Mouse (Mus musculus) MEL (cell line): ENCODE results near the gene Pidd1. TPM values are rescaled to one million over a fixed set of nuclear protein-coding genes. Genes with fewer than 3 reads are reported as not detected.

Experiments
- DNase-seq: peaks from one replicate; pipeline ENCODE4 v3.0.0; 2011; ENCODE audit warnings: low read depth, low spot score
- H3K27ac ChIP-seq: 2 replicates; pipeline ENCODE4 v1.5.1; 2012; ENCODE audit warnings: low read depth, mild to moderate bottlenecking, control low read depth, low read length, moderate library complexity; ENCODE audit not compliant: control insufficient read depth
- H3K27me3 ChIP-seq, 2 experiments: fragments of 150-350 bp in 1 of 2; sonication (generic) in 1 of 2; 2 replicates each; pipeline ENCODE4 v1.6.1; 2012; ENCODE audit warnings: low read length in 2 of 2, mild to moderate bottlenecking in 2 of 2, improper control_type of control experiment in 1 of 2, moderate library complexity in 1 of 2; ENCODE audit not compliant: insufficient read depth in 2 of 2, control insufficient read depth in 1 of 2
- H3K36me3 ChIP-seq, 2 experiments: 2 replicates each; pipeline ENCODE4 v1.6.1; 2012 to 2014; ENCODE audit warnings: low read length in 2 of 2, improper control_type of control experiment in 1 of 2, inconsistent platforms in 1 of 2, mild to moderate bottlenecking in 1 of 2; ENCODE audit not compliant: insufficient read depth in 2 of 2, control insufficient read depth in 1 of 2
- H3K4me1 ChIP-seq, 2 experiments: fragments of 150-350 bp in 1 of 2; sonication (generic) in 1 of 2; 2 replicates each; pipeline ENCODE4 v1.6.1; 2012; ENCODE audit warnings: low read length in 2 of 2, improper control_type of control experiment in 1 of 2, mild to moderate bottlenecking in 1 of 2; ENCODE audit not compliant: insufficient read depth in 2 of 2, control insufficient read depth in 1 of 2
- H3K4me3 ChIP-seq, 2 experiments: fragments of 150-350 bp in 1 of 2; sonication (generic) in 1 of 2; 2 replicates each; pipeline ENCODE4 v1.5.1; 2012; ENCODE audit warnings: low read depth in 2 of 2, low read length in 2 of 2, mild to moderate bottlenecking in 2 of 2, moderate library complexity in 2 of 2, control low read depth in 1 of 2, improper control_type of control experiment in 1 of 2; ENCODE audit not compliant: control insufficient read depth in 1 of 2, insufficient read depth in 1 of 2
- H3K79me2 ChIP-seq: 2 replicates; pipeline ENCODE4 v1.6.1; 2012; ENCODE audit warnings: mild to moderate bottlenecking, low read length, moderate library complexity; ENCODE audit not compliant: control insufficient read depth, poor library complexity, insufficient read depth
- H3K9ac ChIP-seq: 2 replicates; pipeline ENCODE4 v1.6.1; 2012; ENCODE audit warnings: low read depth, mild to moderate bottlenecking, control low read depth, low read length, moderate library complexity; ENCODE audit not compliant: control insufficient read depth, poor library complexity, severe bottlenecking
- H3K9me3 ChIP-seq: fragments of 150-350 bp; sonication (generic); replicated peaks from 2 replicates; pipeline ENCODE4 v1.6.1; 2012; ENCODE audit warnings: mild to moderate bottlenecking, low read length, improper control_type of control experiment, moderate library complexity; ENCODE audit not compliant: insufficient read depth
- BHLHE40 ChIP-seq: IDR thresholded peaks from 2 replicates; pipeline ENCODE4 v1.6.1; 2012; ENCODE audit warnings: low read depth, mild to moderate bottlenecking, inconsistent platforms, low read length, improper control_type of control experiment, borderline replicate concordance
- CTCF ChIP-seq, 3 experiments: IDR thresholded peaks in 2 of 3; conservative IDR thresholded peaks in 1 of 3; 2 replicates each; pipeline ENCODE4 v1.5.1; 2011 to 2012; ENCODE audit warnings: low read length in 3 of 3, low read depth in 2 of 3, mild to moderate bottlenecking in 2 of 3, improper control_type of control experiment in 1 of 3, inconsistent platforms in 1 of 3, mixed read lengths in 1 of 3, moderate library complexity in 1 of 3; ENCODE audit not compliant: control insufficient read depth in 1 of 3, insufficient read depth in 1 of 3, poor library complexity in 1 of 3, severe bottlenecking in 1 of 3
- EP300 ChIP-seq, 2 experiments: IDR thresholded peaks; 2 replicates each; pipeline ENCODE4 v1.6.1; 2011; ENCODE audit warnings: improper control_type of control experiment in 2 of 2, low read length in 2 of 2, low read depth in 1 of 2, mild to moderate bottlenecking in 1 of 2
- GATA1 ChIP-seq: IDR thresholded peaks from 2 replicates; pipeline ENCODE4 v1.6.1; 2011; ENCODE audit warnings: low read depth, low read length, improper control_type of control experiment
- HCFC1 ChIP-seq: IDR thresholded peaks from 2 replicates; pipeline ENCODE4 v1.6.1; 2012; ENCODE audit warnings: low read depth, mild to moderate bottlenecking, inconsistent platforms, low read length, improper control_type of control experiment, moderate library complexity
- JUND ChIP-seq: IDR thresholded peaks from 2 replicates; pipeline ENCODE4 v1.6.1; 2011; ENCODE audit warnings: low read depth, mild to moderate bottlenecking, improper control_type of control experiment, low read length
- KAT2A ChIP-seq: conservative IDR thresholded peaks from 2 replicates; pipeline ENCODE4 v1.6.1; 2012; ENCODE audit warnings: low read depth, low read length, improper control_type of control experiment, inconsistent platforms
- MAFK ChIP-seq: IDR thresholded peaks from 2 replicates; pipeline ENCODE4 v1.6.1; 2011; ENCODE audit warnings: low read depth, mild to moderate bottlenecking, low read length, improper control_type of control experiment, borderline replicate concordance
- MAZ ChIP-seq: IDR thresholded peaks from 2 replicates; pipeline ENCODE4 v1.6.1; 2012; ENCODE audit warnings: low read depth, mild to moderate bottlenecking, inconsistent platforms, low read length, improper control_type of control experiment
- MYC ChIP-seq: IDR thresholded peaks from 2 replicates; pipeline ENCODE4 v1.6.1; 2011; ENCODE audit warnings: low read depth, mild to moderate bottlenecking, low read length, improper control_type of control experiment, moderate library complexity
- POLR2A ChIP-seq, 2 experiments: IDR thresholded peaks; 2 replicates each; pipeline ENCODE4 v1.6.1; 2011 to 2012; ENCODE audit warnings: low read length in 2 of 2, mild to moderate bottlenecking in 2 of 2, control low read depth in 1 of 2, improper control_type of control experiment in 1 of 2, low read depth in 1 of 2, moderate library complexity in 1 of 2; ENCODE audit not compliant: control insufficient read depth in 1 of 2, insufficient read depth in 1 of 2, poor library complexity in 1 of 2
- POLR2AphosphoS2 ChIP-seq: IDR thresholded peaks from 2 replicates; pipeline ENCODE4 v1.6.1; 2011; ENCODE audit warnings: low read length, improper control_type of control experiment
- POLR2AphosphoS5 ChIP-seq: IDR thresholded peaks from 2 replicates; pipeline ENCODE4 v1.6.1; 2012; ENCODE audit warnings: low read depth, borderline replicate concordance, mild to moderate bottlenecking, inconsistent platforms, low read length, moderate library complexity, mixed read lengths
- RCOR1 ChIP-seq: IDR thresholded peaks from 2 replicates; pipeline ENCODE4 v1.6.1; 2012; ENCODE audit warnings: low read depth, mild to moderate bottlenecking, inconsistent platforms, low read length, improper control_type of control experiment
- SIN3A ChIP-seq: IDR thresholded peaks from 2 replicates; pipeline ENCODE4 v1.6.1; 2012; ENCODE audit warnings: low read length, improper control_type of control experiment, inconsistent platforms
- SMC3 ChIP-seq: IDR thresholded peaks from 2 replicates; pipeline ENCODE4 v1.6.1; 2011; ENCODE audit warnings: low read depth, low read length, improper control_type of control experiment
- TAL1 ChIP-seq: IDR thresholded peaks from 2 replicates; pipeline ENCODE4 v1.6.1; 2012; ENCODE audit warnings: mild to moderate bottlenecking, inconsistent platforms, low read length, moderate library complexity, mixed read lengths
- TBP ChIP-seq: IDR thresholded peaks from 2 replicates; pipeline ENCODE4 v1.8.0; 2011; ENCODE audit warnings: low read depth, low read length, improper control_type of control experiment
- USF2 ChIP-seq, 2 experiments: IDR thresholded peaks; 2 replicates each; pipeline ENCODE4 v1.6.1; 2011 to 2012; ENCODE audit warnings: improper control_type of control experiment in 2 of 2, low read length in 2 of 2, borderline replicate concordance in 1 of 2, inconsistent platforms in 1 of 2, low read depth in 1 of 2, mild to moderate bottlenecking in 1 of 2; ENCODE audit not compliant: insufficient read depth in 1 of 2
- ZC3H11A ChIP-seq: IDR thresholded peaks from 2 replicates; pipeline ENCODE4 v1.6.1; 2012; ENCODE audit warnings: low read depth, mild to moderate bottlenecking, inconsistent platforms, low read length, improper control_type of control experiment
- ZKSCAN1 ChIP-seq: IDR thresholded peaks from 2 replicates; pipeline ENCODE4 v1.6.1; 2012; ENCODE audit warnings: low read depth, mild to moderate bottlenecking, inconsistent platforms, low read length, improper control_type of control experiment, moderate library complexity
- ZMIZ1 ChIP-seq: IDR thresholded peaks from 2 replicates; pipeline ENCODE4 v1.6.1; 2012; ENCODE audit warnings: low read depth, mild to moderate bottlenecking, inconsistent platforms, low read length, improper control_type of control experiment, moderate library complexity
- ZNF384 ChIP-seq: IDR thresholded peaks from 2 replicates; pipeline ENCODE4 v1.6.1; 2012; ENCODE audit warnings: low read depth, mild to moderate bottlenecking, inconsistent platforms, low read length, improper control_type of control experiment
- polyA plus RNA-seq, 2 experiments: library from polyadenylated mRNA; stranded (reverse) in 1 of 2; unstranded in 1 of 2; fragments of >175 nt in 1 of 2; fragments of >200 nt in 1 of 2; gene quantifications; 2 replicates each; pipeline versions ENCODE4 v1.2.1 to v1.2.4; 2012; ENCODE audit warnings: low replicate concordance in 2 of 2, low read depth in 1 of 2; ENCODE audit not compliant: insufficient read length in 2 of 2, insufficient read depth in 1 of 2, missing spikeins in 1 of 2
- total RNA-seq: library from RNA; depleted of rRNA; stranded (reverse); fragments of 300-350 nt; gene quantifications from 2 replicates; pipeline ENCODE4 v1.2.3, GENCODE M21; 2012

Pidd1 gene
- total and polyA plus RNA-seq, 3 experiments = 6.4 to 27.2 TPM; not detected in 1

DNA sequence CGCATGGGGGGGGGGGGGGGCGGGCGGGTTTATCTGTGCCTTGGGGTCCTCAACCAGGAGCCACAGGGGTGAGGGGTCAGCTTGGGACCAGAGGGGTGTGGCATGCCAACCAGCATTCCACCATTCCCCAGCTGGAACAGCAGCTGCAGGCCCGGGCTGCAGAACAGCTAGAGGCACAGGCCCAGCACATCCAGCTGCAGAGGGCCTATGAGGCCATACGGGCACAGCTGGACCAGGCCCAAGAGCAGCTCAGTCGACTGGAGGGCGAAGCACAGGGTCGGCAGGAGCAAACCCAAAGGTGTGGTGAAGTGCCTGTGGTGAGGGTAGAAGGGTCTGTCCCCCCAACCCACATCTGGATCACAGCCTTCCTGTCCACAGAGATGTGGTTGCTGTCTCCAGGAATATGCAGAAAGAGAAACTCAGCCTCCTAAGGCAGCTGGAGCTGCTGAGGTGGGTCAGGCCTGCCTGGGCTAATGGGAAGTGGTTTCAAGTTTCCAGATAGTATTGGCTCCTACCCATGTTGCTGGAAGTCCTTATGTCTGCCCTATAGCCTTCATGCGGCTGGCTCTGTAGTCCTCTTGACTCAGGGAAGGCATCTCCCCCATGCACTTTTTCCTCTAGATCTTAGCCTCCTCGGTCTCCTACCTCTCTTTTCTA lies 21.7 kb upstream of the Pidd1 start:
- Histone ChIP-seq H3K79me2 (peaks cover 9% of the 10 kb centered on the region), H3K4me1 (peaks cover 5 to 25% of the 10 kb centered on the region in 2 experiments), H3K27me3 (no peaks in the 10 kb centered on the region), H3K9me3 (no peaks in the 10 kb centered on the region), H3K4me3 (0 out of 4 replicates have a peak overlapping the region, but pooled peaks of 1 of the 2 experiments have one; percentile 13), H3K36me3 (peaks cover 0 to 9% of the 10 kb centered on the region in 2 experiments; a peak in 2 of 4 replicates), H3K27ac (no peak overlapping the region), H3K9ac (no peak overlapping the region)
- TF ChIP-seq RCOR1 (no peak), POLR2A (IDR thresholded peaks at IDR 0.05; ENCODE audit: control insufficient read depth in 1 of 2, insufficient read depth in 1 of 2, low read depth in 1 of 2, low read length in 2 of 2, poor library complexity in 1 of 2) (no peak), JUND (no peak), EP300 (IDR thresholded peaks at IDR 0.05; ENCODE audit: low read depth in 1 of 2, low read length in 2 of 2) (peak in 1 of 2 experiments; percentile 25; a peak in 1 of 4 replicates)
- DNase-seq = peak; percentile 68

DNA sequence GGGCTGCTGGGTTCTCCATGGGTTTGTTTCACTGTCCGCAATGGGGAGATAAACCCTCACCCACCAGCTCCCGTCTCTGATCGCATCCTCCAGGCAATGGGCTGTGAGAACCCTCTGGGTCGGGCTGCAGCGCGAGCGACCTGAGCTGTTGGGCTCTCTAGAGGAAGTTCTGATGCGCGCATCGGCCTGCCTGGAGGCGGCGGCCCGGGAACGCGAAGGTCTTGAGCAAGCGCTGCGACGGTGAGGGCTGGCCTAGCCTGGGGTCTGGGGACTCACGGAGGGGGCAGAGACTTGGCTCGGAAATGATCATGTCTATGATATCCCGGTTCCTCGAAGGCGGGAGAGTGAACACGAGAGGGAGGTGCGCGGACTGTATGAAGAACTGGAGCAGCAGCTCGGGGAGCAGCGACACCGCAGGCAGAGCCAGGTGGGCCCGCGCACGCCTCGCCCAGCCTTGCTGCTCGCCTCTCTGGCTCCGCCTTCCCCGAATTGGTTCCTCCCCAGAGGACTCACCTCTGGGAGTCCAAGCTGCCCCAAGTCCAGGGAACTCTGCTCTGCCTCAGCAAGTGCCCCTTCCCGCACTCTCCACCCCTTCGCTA lies 20.9 kb upstream of the Pidd1 start:
- Histone ChIP-seq H3K9ac (peak overlapping the region; percentile 45), H3K27me3 (no peaks in the 10 kb centered on the region), H3K79me2 (peaks cover 6% of the 10 kb centered on the region), H3K4me1 (peaks cover 5 to 25% of the 10 kb centered on the region in 2 experiments), H3K27ac (no peak overlapping the region), H3K4me3 (peak overlapping the region; percentile 25 to 29; a peak in 2 of 4 replicates), H3K36me3 (peaks cover 0 to 8% of the 10 kb centered on the region in 2 experiments; a peak in 2 of 4 replicates), H3K9me3 (no peaks in the 10 kb centered on the region)
- DNase-seq = peak; percentile 45
- TF ChIP-seq ZNF384 (no peak), ZKSCAN1 (no peak), EP300 (IDR thresholded peaks at IDR 0.05; ENCODE audit: low read depth in 1 of 2, low read length in 2 of 2) (no peak), ZMIZ1 (no peak), GATA1 (no peak), CTCF (IDR thresholded peaks at IDR 0.05 in 2 of 3, conservative IDR thresholded peaks at IDR 0.05 in 1 of 3; ENCODE audit: control insufficient read depth in 1 of 3, insufficient read depth in 1 of 3, low read depth in 2 of 3, low read length in 3 of 3, poor library complexity in 1 of 3, severe bottlenecking in 1 of 3) (no peak), ZC3H11A (no peak), MYC (no peak), HCFC1 (no peak), SMC3 (no peak), BHLHE40 (no peak), MAZ (no peak), KAT2A (no peak), TBP (no peak), MAFK (no peak), TAL1 (no peak), SIN3A (no peak), POLR2AphosphoS5 (no peak), POLR2AphosphoS2 (no peak), USF2 (IDR thresholded peaks at IDR 0.05; ENCODE audit: borderline replicate concordance in 1 of 2, insufficient read depth in 1 of 2, low read depth in 1 of 2, low read length in 2 of 2) (no peak)
